Mouse (Mus musculus): ENCODE measurements around the gene Timm10b. TPM values are rescaled to one million over a fixed set of nuclear protein-coding genes. Genes with fewer than 3 reads are reported as not detected.

Gene Timm10b
- total and polyA plus RNA-seq, 2 experiments from 2014 or later, result 107 to 170 TPM

DNA sequence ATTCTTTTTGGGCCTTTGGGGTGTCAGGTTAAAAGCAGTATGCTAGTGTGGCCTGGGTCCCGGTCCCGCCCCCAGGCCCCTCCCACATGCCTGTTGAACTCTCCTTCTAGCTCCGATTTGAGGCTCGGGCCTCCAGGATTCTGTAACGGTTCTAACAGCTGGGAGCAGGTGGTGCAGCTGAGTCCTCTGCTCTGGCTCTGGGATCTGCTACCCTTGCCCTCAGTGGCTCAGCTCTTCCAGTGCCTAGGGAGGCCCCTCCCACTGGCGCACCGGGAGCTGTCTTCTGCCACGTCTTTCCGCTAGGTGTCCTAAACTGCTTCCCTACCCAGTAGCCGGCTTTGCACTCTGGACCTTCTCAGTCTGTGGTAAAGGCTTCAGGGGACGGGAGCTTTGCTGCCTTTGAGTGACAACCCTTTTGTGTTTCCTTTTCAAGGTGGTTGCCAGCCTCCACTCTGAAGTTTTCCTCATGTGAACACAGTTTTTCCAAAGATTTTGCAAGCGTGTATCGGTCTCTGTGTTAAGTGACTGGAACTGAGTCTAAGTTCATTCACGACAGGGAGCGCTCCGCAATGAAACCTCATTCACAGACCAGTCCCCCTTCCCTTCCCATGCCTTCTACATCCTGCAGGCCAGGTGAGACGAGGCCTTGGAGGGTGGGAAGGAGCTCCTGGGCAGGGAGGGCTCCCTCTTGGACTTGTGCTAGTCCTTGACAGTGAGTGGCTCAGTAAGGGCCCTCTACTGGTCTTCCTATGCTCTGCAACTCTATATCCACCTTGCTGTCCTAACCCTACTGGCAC lies 11.0 kb downstream of the Timm10b start, which contains the start of gene Dnhd1:
Gene Dnhd1 (plus strand): TSS at position 189 of the 797 bp plus-strand sequence.
- H3K4me1 ChIP-seq (ENCODE audit: insufficient read depth, low read length), result peaks cover 2% of the 10 kb centered on the region; the same call in 1 of the 2 replicates
- peak within 1 kb of the TSS; percentile 33 for H3K9ac ChIP-seq (replicated peaks; ENCODE audit: low read length, poor library complexity, severe bottlenecking)
- WGBS, result 2% methylated on average over 17 of the region's 17 CpGs
- TF ChIP-seq CTCF (IDR thresholded peaks at IDR 0.05), result peak; percentile 65
- H3K4me3 ChIP-seq (ENCODE audit: low read depth, low read length), result peak within 1 kb of the TSS; percentile 36
- no peaks in the 10 kb centered on the region for H3K27me3 ChIP-seq (ENCODE audit: insufficient read depth, low read length)
- H3K36me3 ChIP-seq (ENCODE audit: insufficient read depth, low read length), result no peaks in the 10 kb centered on the region
- peak within 1 kb of the TSS; percentile 71 for H3K4me2 ChIP-seq (ENCODE audit: low read depth, low read length, poor library complexity, severe bottlenecking)
- no peaks in the 10 kb centered on the region for H3K9me3 ChIP-seq (ENCODE audit: low read length)
- peak; percentile 86 for ATAC-seq (ENCODE audit: low FRiP score)
- DNase-seq (ENCODE audit: low spot score), result peak; percentile 67
- no peak within 1 kb of the TSS for H3K27ac ChIP-seq (ENCODE audit: low read depth, low read length)

DNA sequence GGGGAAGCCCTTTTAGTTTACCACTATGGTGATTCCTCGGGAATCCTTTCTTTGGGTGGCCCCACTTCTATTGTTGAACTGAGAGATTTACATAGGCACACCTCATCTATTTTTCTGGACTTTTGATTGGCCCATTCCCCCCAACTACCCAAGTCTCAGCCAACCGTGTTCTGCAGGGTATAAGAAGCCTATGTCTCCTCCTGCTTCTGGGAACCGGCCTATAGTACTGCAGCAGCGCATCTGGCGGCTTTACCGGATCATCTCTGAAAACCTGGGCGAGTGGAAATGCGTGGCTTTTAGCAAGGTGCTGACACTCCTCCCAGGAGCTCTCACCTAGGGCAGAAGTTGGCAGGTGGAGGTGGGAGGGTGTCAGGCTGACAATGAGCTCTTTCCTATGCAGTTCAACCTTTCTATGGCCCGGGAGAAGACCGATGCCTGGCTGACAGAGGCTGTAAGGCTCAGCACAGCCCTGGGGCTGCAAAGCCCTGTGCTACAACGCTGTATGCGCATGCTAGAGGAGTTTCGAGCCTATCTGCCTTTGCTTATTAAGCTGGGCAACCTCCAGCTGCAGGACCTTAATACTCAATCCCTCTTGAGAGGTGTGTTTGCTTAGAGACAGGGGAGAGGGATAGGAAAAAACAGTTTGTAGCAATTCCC lies 45.8 kb downstream of the Timm10b start:
- Histone ChIP-seq H3K9me3 (ENCODE audit: low read length) (no peaks in the 10 kb centered on the region), H3K9ac (replicated peaks; ENCODE audit: low read length, poor library complexity, severe bottlenecking) (no peak overlapping the region), H3K4me3 (ENCODE audit: low read depth, low read length) (no peak overlapping the region), H3K27ac (ENCODE audit: low read depth, low read length) (no peak overlapping the region), H3K4me2 (ENCODE audit: low read depth, low read length, poor library complexity, severe bottlenecking) (peak overlapping the region; percentile 13; the same call in 1 of the 2 replicates), H3K36me3 (ENCODE audit: insufficient read depth, low read length) (0 out of 2 replicates have a peak, but pooled peaks cover 2% of the 10 kb centered on the region), H3K27me3 (ENCODE audit: insufficient read depth, low read length) (no peaks in the 10 kb centered on the region), H3K4me1 (ENCODE audit: insufficient read depth, low read length) (no peaks in the 10 kb centered on the region)
- peak; percentile 82 for ATAC-seq (ENCODE audit: low FRiP score)
- peak; percentile 15 for DNase-seq (ENCODE audit: low spot score)
- 11% methylated on average over 13 of the region's 13 CpGs for WGBS
- no peak for TF ChIP-seq CTCF (IDR thresholded peaks at IDR 0.05)

DNA sequence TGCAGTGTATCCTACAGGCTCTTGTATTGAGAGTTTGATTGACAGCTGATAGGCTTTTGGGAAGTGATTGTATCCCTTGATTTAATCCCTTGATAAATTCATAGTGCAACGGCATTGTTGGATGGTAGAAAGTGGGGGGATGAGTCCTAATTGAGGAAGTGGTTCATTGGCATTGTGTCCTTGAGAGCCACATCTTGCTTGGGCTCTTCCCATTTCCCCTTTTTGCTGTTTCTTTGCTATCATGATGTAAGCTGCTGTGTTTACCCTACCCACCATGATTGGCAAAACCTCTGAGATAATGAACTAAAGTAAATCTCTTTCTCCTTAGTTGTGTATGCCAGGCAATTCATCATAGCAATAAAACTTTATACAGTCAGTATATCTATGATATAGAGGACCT lies 51.0 kb downstream of the Timm10b start:
- ATAC-seq (ENCODE audit: low FRiP score), result no peak
- DNase-seq (ENCODE audit: low spot score), result no peak
- H3K4me2 ChIP-seq (ENCODE audit: low read depth, low read length, poor library complexity, severe bottlenecking), result no peak overlapping the region
- no peak overlapping the region for H3K9ac ChIP-seq (replicated peaks; ENCODE audit: low read length, poor library complexity, severe bottlenecking)
- no peaks in the 10 kb centered on the region for H3K9me3 ChIP-seq (ENCODE audit: low read length)
- H3K27me3 ChIP-seq (ENCODE audit: insufficient read depth, low read length), result no peaks in the 10 kb centered on the region
- no peak for TF ChIP-seq CTCF (IDR thresholded peaks at IDR 0.05)
- no peak overlapping the region for H3K27ac ChIP-seq (ENCODE audit: low read depth, low read length)
- 42% methylated on average over 1 of the region's 1 CpGs for WGBS
- no peak overlapping the region for H3K4me3 ChIP-seq (ENCODE audit: low read depth, low read length)
- no peaks in the 10 kb centered on the region for H3K36me3 ChIP-seq (ENCODE audit: insufficient read depth, low read length)
- no peaks in the 10 kb centered on the region for H3K4me1 ChIP-seq (ENCODE audit: insufficient read depth, low read length)

Other genes with a start within 250 kb of the Timm10b start
- 33.4 and 35.8 TPM in 2 replicates for gene Fam160a2, start 240.0 kb upstream of the Timm10b start, total RNA-seq (2014; rRNA removed)
- 37.3 and 37.6 TPM in 2 replicates for gene Fam160a2, start 240.0 kb upstream of the Timm10b start, polyA plus RNA-seq (2015; fragmentation: Nextera tagmentation; extraction: Ambion mirVana)
- gene Cnga4, start 235.5 kb upstream of the Timm10b start, total RNA-seq (2014; rRNA removed), result 0.49 TPM in 1 of 2 replicates, not detected in the other
- gene Cnga4, start 235.5 kb upstream of the Timm10b start, polyA plus RNA-seq (2015; fragmentation: Nextera tagmentation; extraction: Ambion mirVana), result 0.21 and 0.26 TPM in 2 replicates
- 9.9 and 12.0 TPM in 2 replicates for gene Cckbr, start 214.3 kb upstream of the Timm10b start, total RNA-seq (2014; rRNA removed)
- 6.3 and 7.7 TPM in 2 replicates for gene Cckbr, start 214.3 kb upstream of the Timm10b start, polyA plus RNA-seq (2015; fragmentation: Nextera tagmentation; extraction: Ambion mirVana)
- gene Cavin3, start 157.8 kb upstream of the Timm10b start, total RNA-seq (2014; rRNA removed), result 24.8 and 33.5 TPM in 2 replicates
- 34.6 and 40.4 TPM in 2 replicates for gene Cavin3, start 157.8 kb upstream of the Timm10b start, polyA plus RNA-seq (2015; fragmentation: Nextera tagmentation; extraction: Ambion mirVana)
- gene Smpd1, start 85.7 kb upstream of the Timm10b start, total RNA-seq (2014; rRNA removed), result 162 and 182 TPM in 2 replicates
- gene Smpd1, start 85.7 kb upstream of the Timm10b start, polyA plus RNA-seq (2015; fragmentation: Nextera tagmentation; extraction: Ambion mirVana), result 115 and 127 TPM in 2 replicates
- gene Apbb1, start 58.4 kb upstream of the Timm10b start, total RNA-seq (2014; rRNA removed), result 391 and 571 TPM in 2 replicates
- 341 and 372 TPM in 2 replicates for gene Apbb1, start 58.4 kb upstream of the Timm10b start, polyA plus RNA-seq (2015; fragmentation: Nextera tagmentation; extraction: Ambion mirVana)
- not detected in 2 replicates for gene Hpx, start 39.9 kb upstream of the Timm10b start, total RNA-seq (2014; rRNA removed)
- gene Hpx, start 39.9 kb upstream of the Timm10b start, polyA plus RNA-seq (2015; fragmentation: Nextera tagmentation; extraction: Ambion mirVana), result 0.20 TPM in 1 of 2 replicates, not detected in the other
- 164 and 171 TPM in 2 replicates for gene Trim3, start 6.5 kb upstream of the Timm10b start, total RNA-seq (2014; rRNA removed)
- gene Trim3, start 6.5 kb upstream of the Timm10b start, polyA plus RNA-seq (2015; fragmentation: Nextera tagmentation; extraction: Ambion mirVana), result 108 and 109 TPM in 2 replicates
- gene Arfip2, start 360 bp downstream of the Timm10b start, total RNA-seq (2014; rRNA removed), result 62.1 and 90.0 TPM in 2 replicates
- 84.9 and 95.3 TPM in 2 replicates for gene Arfip2, start 360 bp downstream of the Timm10b start, polyA plus RNA-seq (2015; fragmentation: Nextera tagmentation; extraction: Ambion mirVana)
- gene Gm45799, start 496 bp downstream of the Timm10b start, total RNA-seq (2014; rRNA removed), result 55.3 and 65.6 TPM in 2 replicates
- gene Gm45799, start 496 bp downstream of the Timm10b start, polyA plus RNA-seq (2015; fragmentation: Nextera tagmentation; extraction: Ambion mirVana), result 11.3 and 23.7 TPM in 2 replicates
- gene Dnhd1, start 10.8 kb downstream of the Timm10b start, total RNA-seq (2014; rRNA removed), result 3.8 and 5.2 TPM in 2 replicates
- gene Dnhd1, start 10.8 kb downstream of the Timm10b start, polyA plus RNA-seq (2015; fragmentation: Nextera tagmentation; extraction: Ambion mirVana), result 1.8 and 1.9 TPM in 2 replicates
- gene Ilk, start 96.5 kb downstream of the Timm10b start, total RNA-seq (2014; rRNA removed), result 122 and 130 TPM in 2 replicates
- gene Ilk, start 96.5 kb downstream of the Timm10b start, polyA plus RNA-seq (2015; fragmentation: Nextera tagmentation; extraction: Ambion mirVana), result 139 and 154 TPM in 2 replicates
- 19.1 and 29.3 TPM in 2 replicates for gene Rrp8, start 97.3 kb downstream of the Timm10b start, total RNA-seq (2014; rRNA removed)
- 16.1 and 19.4 TPM in 2 replicates for gene Rrp8, start 97.3 kb downstream of the Timm10b start, polyA plus RNA-seq (2015; fragmentation: Nextera tagmentation; extraction: Ambion mirVana)
- 65.7 and 87.1 TPM in 2 replicates for gene Taf10, start 104.3 kb downstream of the Timm10b start, total RNA-seq (2014; rRNA removed)
- 91.2 and 102 TPM in 2 replicates for gene Taf10, start 104.3 kb downstream of the Timm10b start, polyA plus RNA-seq (2015; fragmentation: Nextera tagmentation; extraction: Ambion mirVana)
- 38.3 and 66.8 TPM in 2 replicates for gene Tpp1, start 112.2 kb downstream of the Timm10b start, total RNA-seq (2014; rRNA removed)
- 41.3 and 42.2 TPM in 2 replicates for gene Tpp1, start 112.2 kb downstream of the Timm10b start, polyA plus RNA-seq (2015; fragmentation: Nextera tagmentation; extraction: Ambion mirVana)
- 101 and 105 TPM in 2 replicates for gene Dchs1, start 147.6 kb downstream of the Timm10b start, total RNA-seq (2014; rRNA removed)
- gene Dchs1, start 147.6 kb downstream of the Timm10b start, polyA plus RNA-seq (2015; fragmentation: Nextera tagmentation; extraction: Ambion mirVana), result 7.0 and 7.5 TPM in 2 replicates
- gene Mrpl17, start 171.0 kb downstream of the Timm10b start, total RNA-seq (2014; rRNA removed), result 16.6 and 18.6 TPM in 2 replicates
- gene Mrpl17, start 171.0 kb downstream of the Timm10b start, polyA plus RNA-seq (2015; fragmentation: Nextera tagmentation; extraction: Ambion mirVana), result 173 and 192 TPM in 2 replicates